Mouse (Mus musculus) bone marrow macrophage, adult 2 months (primary cell): Measurements from ENCODE around the gene Ppp1r9a.

Experiments
- CTCF ChIP-seq: IDR thresholded peaks from 2 replicates; pipeline ENCODE4 v1.5.1; 2012; ENCODE audit warnings: low read depth, mild to moderate bottlenecking, low read length, moderate library complexity
- POLR2A ChIP-seq: IDR thresholded peaks from 2 replicates; pipeline ENCODE4 v1.6.1; 2012; ENCODE audit warnings: mild to moderate bottlenecking, low read depth, low read length, borderline replicate concordance

- TF ChIP-seq CTCF (no peak), POLR2A (no peak)
Measured at GRCm38 (mm10) chr6:5198590-5198989, 295.9 kb downstream of the Ppp1r9a start.
